Mouse (Mus musculus) thymus, postnatal 36 days (tissue): ENCODE data around the gene 4930558K02Rik.

Experiments
- DNase-seq, 2 experiments: peaks; one replicate each; pipeline ENCODE4 v3.0.0; 2022; ENCODE audit warnings: mixed read lengths in 2 of 2

4930558K02Rik gene

GRCm38 (mm10) chr1:161942082-161942481, 37.4 kb downstream of the 4930558K02Rik start:
- no peak for DNase-seq

GRCm38 (mm10) chr1:161932286-161932685, 47.1 kb downstream of the 4930558K02Rik start:
- no peak for DNase-seq

GRCm38 (mm10) chr1:161931817-161932216, 47.6 kb downstream of the 4930558K02Rik start:
- DNase-seq: no peak

GRCm38 (mm10) chr1:161931313-161931712, 48.1 kb downstream of the 4930558K02Rik start:
- no peak for DNase-seq

- no peak for DNase-seq
Measured at GRCm38 (mm10) chr1:161927976-161928375, 51.5 kb downstream of the 4930558K02Rik start.

- DNase-seq: no peak
Measured at GRCm38 (mm10) chr1:161925281-161925805, 54.1 kb downstream of the 4930558K02Rik start.

- DNase-seq: no peak
Measured at GRCm38 (mm10) chr1:161924321-161924720, 55.1 kb downstream of the 4930558K02Rik start.

- DNase-seq: no peak
Measured at GRCm38 (mm10) chr1:161921928-161922327, 57.5 kb downstream of the 4930558K02Rik start.

- no peak for DNase-seq
Measured at GRCm38 (mm10) chr1:161920475-161921454, 58.7 kb downstream of the 4930558K02Rik start.

GRCm38 (mm10) chr1:161919594-161919993, 59.8 kb downstream of the 4930558K02Rik start:
- no peak for DNase-seq

GRCm38 (mm10) chr1:161918682-161919372, 60.6 kb downstream of the 4930558K02Rik start:
- no peak for DNase-seq

GRCm38 (mm10) chr1:161917940-161918484, 61.4 kb downstream of the 4930558K02Rik start:
- no peak for DNase-seq

- DNase-seq: no peak
Measured at GRCm38 (mm10) chr1:161916036-161916435, 63.4 kb downstream of the 4930558K02Rik start.

GRCm38 (mm10) chr1:161913648-161913984, 65.8 kb downstream of the 4930558K02Rik start:
- DNase-seq: no peak

GRCm38 (mm10) chr1:161912940-161913647, 66.3 kb downstream of the 4930558K02Rik start:
- no peak for DNase-seq

GRCm38 (mm10) chr1:161909074-161909473, 70.4 kb downstream of the 4930558K02Rik start:
- DNase-seq: no peak

GRCm38 (mm10) chr1:161907795-161908457, 71.5 kb downstream of the 4930558K02Rik start:
- DNase-seq: peak in 1 of 2 experiments; percentile 15

- DNase-seq: no peak
Measured at GRCm38 (mm10) chr1:161907111-161907510, 72.3 kb downstream of the 4930558K02Rik start.

GRCm38 (mm10) chr1:161902692-161903452, 76.6 kb downstream of the 4930558K02Rik start:
- no peak for DNase-seq

GRCm38 (mm10) chr1:161900129-161900528, 79.3 kb downstream of the 4930558K02Rik start:
- DNase-seq: no peak

- DNase-seq: no peak
Measured at GRCm38 (mm10) chr1:161897235-161897634, 82.2 kb downstream of the 4930558K02Rik start.
